ENCODE assay signal across 8 mouse cellular contexts in genomic region chr19:25237492-25238040, GRCm38 (mm10). TPM values are rescaled to one million over a fixed set of nuclear protein-coding genes. Genes with fewer than 3 reads are reported as not detected.
DNase-seq lines count a peak whose midpoint lies in the region; ATAC-seq and TF ChIP-seq lines count a peak whose summit lies in the region.

No protein-coding gene starts in this region.

- H3K9me3 ChIP-seq in embryonic facial prominence, embryonic 10.5 days, result no peaks in the 10 kb centered on the region
- H3K9me3 ChIP-seq in heart, embryonic 11.5 days (replicated peaks; ENCODE audit: control insufficient read depth, low read length), result no peaks in the 10 kb centered on the region
- H3K9me3 ChIP-seq in kidney, embryonic 14.5 days (ENCODE audit: control insufficient read depth, low read length), result no peaks in the 10 kb centered on the region
- no peaks in the 10 kb centered on the region for H3K9me3 ChIP-seq in neural tube, embryonic 12.5 days

- H3K27me3 ChIP-seq in cerebellum, adult 2 months (ENCODE audit: control insufficient read depth, insufficient read depth, low read length), result no peaks in the 10 kb centered on the region; the same call in 1 of the 2 replicates
- H3K27me3 ChIP-seq in embryonic facial prominence, embryonic 10.5 days (replicated peaks; ENCODE audit: low read depth, poor library complexity, severe bottlenecking), result peaks cover 50% of the 10 kb centered on the region
- peaks cover 3% of the 10 kb centered on the region; the same call in 1 of the 2 replicates for H3K27me3 ChIP-seq in heart, embryonic 11.5 days (ENCODE audit: control insufficient read depth, insufficient read depth, low read length)
- peaks cover 12% of the 10 kb centered on the region for H3K27me3 ChIP-seq in kidney, embryonic 14.5 days (ENCODE audit: control insufficient read depth, insufficient read depth, low read length)
- peaks cover 5% of the 10 kb centered on the region; the same call in 1 of the 2 replicates for H3K27me3 ChIP-seq in liver, adult 2 months (ENCODE audit: control insufficient read depth, insufficient read depth, low read length)
- H3K27me3 ChIP-seq in neural tube, embryonic 12.5 days (replicated peaks), result peaks cover 6% of the 10 kb centered on the region; the same call in 1 of the 2 replicates

- DNase-seq in cerebellum, adult 2 months, result peak; percentile 9 to 14
- no peak for DNase-seq in cerebellum, adult 11 months
- DNase-seq in embryonic facial prominence, embryonic 10.5 days (ENCODE audit: low spot score), result peak; percentile 71
- DNase-seq in liver, adult 2 months (ENCODE audit: extremely low read depth, low read depth, low spot score), result peak; percentile 16
- peak; percentile 33 for DNase-seq in urinary bladder, postnatal 14 days (ENCODE audit: low spot score)

- no peak for TF ChIP-seq POLR2A in cerebellum, adult 2 months (IDR thresholded peaks at IDR 0.05; ENCODE audit: borderline replicate concordance, insufficient read depth, low read length)
- no peak for TF ChIP-seq POLR2A in liver, adult 2 months (IDR thresholded peaks at IDR 0.05; ENCODE audit: extremely low read depth, insufficient read depth, low read length)

- under 1% methylated on average over 35 of the region's 35 CpGs for WGBS in cerebellum, adult 2 months
- WGBS in embryonic facial prominence, embryonic 10.5 days, result under 1% methylated on average over 35 of the region's 35 CpGs
- WGBS in heart, embryonic 11.5 days (ENCODE audit: insufficient replicate concordance), result under 1% methylated on average over 35 of the region's 35 CpGs
- WGBS in kidney, embryonic 14.5 days, result under 1% methylated on average over 35 of the region's 35 CpGs
- 1% methylated on average over 35 of the region's 35 CpGs for WGBS in liver, adult 2 months
- under 1% methylated on average over 35 of the region's 35 CpGs for WGBS in neural tube, embryonic 12.5 days

- no peak for TF ChIP-seq CTCF in cerebellum, adult 2 months (IDR thresholded peaks at IDR 0.05; ENCODE audit: borderline replicate concordance, insufficient read depth, low read depth, low read length)
- peak; percentile 31; the same call in 1 of the 2 replicates for TF ChIP-seq CTCF in liver, adult 2 months (IDR thresholded peaks at IDR 0.05; ENCODE audit: low read depth, low read length)

- H3K36me3 ChIP-seq in embryonic facial prominence, embryonic 10.5 days (replicated peaks), result no peaks in the 10 kb centered on the region
- H3K36me3 ChIP-seq in heart, embryonic 11.5 days (ENCODE audit: control insufficient read depth, insufficient read depth, low read length), result no peaks in the 10 kb centered on the region
- no peaks in the 10 kb centered on the region for H3K36me3 ChIP-seq in kidney, embryonic 14.5 days (ENCODE audit: control insufficient read depth, insufficient read depth, low read length)
- no peaks in the 10 kb centered on the region for H3K36me3 ChIP-seq in liver, adult 2 months (ENCODE audit: control insufficient read depth, insufficient read depth, low read length)
- no peaks in the 10 kb centered on the region for H3K36me3 ChIP-seq in neural tube, embryonic 12.5 days

- H3K27ac ChIP-seq in cerebellum, adult 2 months (ENCODE audit: insufficient read depth, low read length), result no peak overlapping the region
- H3K27ac ChIP-seq in embryonic facial prominence, embryonic 10.5 days (replicated peaks), result peak overlapping the region; percentile 88
- H3K27ac ChIP-seq in heart, embryonic 11.5 days (ENCODE audit: low read depth, low read length), result peak overlapping the region; percentile 66; the same call in 1 of the 2 replicates
- peak overlapping the region; percentile 80 for H3K27ac ChIP-seq in kidney, embryonic 14.5 days (ENCODE audit: low read depth, low read length)
- no peak overlapping the region for H3K27ac ChIP-seq in liver, adult 2 months (replicated peaks; ENCODE audit: insufficient read depth, low read depth, low read length)
- H3K27ac ChIP-seq in neural tube, embryonic 12.5 days, result no peak overlapping the region

- ATAC-seq in heart, embryonic 11.5 days (replicated peaks; ENCODE audit: insufficient number of reproducible peaks, low FRiP score, low TSS enrichment), result peak; percentile 25; the same call in 1 of the 2 replicates
- peak; percentile 61 for ATAC-seq in kidney, embryonic 14.5 days (ENCODE audit: low FRiP score, low TSS enrichment)
- peak; percentile 10; the same call in 1 of the 2 replicates for ATAC-seq in neural tube, embryonic 12.5 days (ENCODE audit: low FRiP score, low read depth)

- no peaks in the 10 kb centered on the region for H3K79me2 ChIP-seq in liver, adult 2 months (ENCODE audit: control insufficient read depth, insufficient read depth, low read length)

- peak overlapping the region; percentile 78 for H3K4me2 ChIP-seq in heart, embryonic 11.5 days
- H3K4me2 ChIP-seq in kidney, embryonic 14.5 days (replicated peaks; ENCODE audit: low read depth, low read length), result peak overlapping the region; percentile 91
- H3K4me2 ChIP-seq in neural tube, embryonic 12.5 days (replicated peaks), result peak overlapping the region; percentile 94

- H3K4me1 ChIP-seq in cerebellum, adult 2 months (ENCODE audit: control insufficient read depth, insufficient read depth, low read length), result no peaks in the 10 kb centered on the region
- peaks cover 21% of the 10 kb centered on the region for H3K4me1 ChIP-seq in embryonic facial prominence, embryonic 10.5 days
- H3K4me1 ChIP-seq in heart, embryonic 11.5 days (ENCODE audit: control insufficient read depth, insufficient read depth, low read length), result peaks cover 12% of the 10 kb centered on the region; the same call in 1 of the 2 replicates
- no peaks in the 10 kb centered on the region for H3K4me1 ChIP-seq in kidney, embryonic 14.5 days (ENCODE audit: control insufficient read depth, insufficient read depth, low read length)
- peaks cover 2% of the 10 kb centered on the region; the same call in 1 of the 2 replicates for H3K4me1 ChIP-seq in liver, adult 2 months (ENCODE audit: control insufficient read depth, insufficient read depth, low read length)
- H3K4me1 ChIP-seq in neural tube, embryonic 12.5 days, result no peaks in the 10 kb centered on the region

- peak overlapping the region; percentile 41 for H3K4me3 ChIP-seq in cerebellum, adult 2 months (replicated peaks; ENCODE audit: insufficient read depth, low read depth, low read length)
- H3K4me3 ChIP-seq in embryonic facial prominence, embryonic 10.5 days, result peak overlapping the region; percentile 81
- H3K4me3 ChIP-seq in heart, embryonic 11.5 days (ENCODE audit: low read depth, low read length), result peak overlapping the region; percentile 68
- peak overlapping the region; percentile 75 for H3K4me3 ChIP-seq in kidney, embryonic 14.5 days (ENCODE audit: low read length)
- peak overlapping the region; percentile 88 for H3K4me3 ChIP-seq in liver, adult 2 months (ENCODE audit: insufficient read depth, low read depth, low read length)
- peak overlapping the region; percentile 53 for H3K4me3 ChIP-seq in neural tube, embryonic 12.5 days

- peak overlapping the region; percentile 66 for H3K9ac ChIP-seq in heart, embryonic 11.5 days (ENCODE audit: low read depth, low read length)
- H3K9ac ChIP-seq in kidney, embryonic 14.5 days (ENCODE audit: low read depth, low read length), result peak overlapping the region; percentile 66
- H3K9ac ChIP-seq in liver, adult 2 months (ENCODE audit: low read depth, low read length), result peak overlapping the region; percentile 70; the same call in 1 of the 2 replicates
- peak overlapping the region; percentile 48 for H3K9ac ChIP-seq in neural tube, embryonic 12.5 days

RNA-seq across cellular contexts. Expression of gene Kank1, which starts 0.8 kb away (rescaled TPM):
- polyA plus RNA-seq in cerebellum, adult 2 months (2012; rRNA removed), result 11.5 and 12.0 TPM in 2 replicates
- polyA plus RNA-seq in embryonic facial prominence, embryonic 10.5 days (2016; fragmentation: Nextera tagmentation; extraction: Ambion mirVana), result 20.5 and 23.5 TPM in 2 replicates
- polyA plus RNA-seq in heart, embryonic 11.5 days (2014; fragmentation: Nextera tagmentation; extraction: Ambion mirVana), result 56.6 and 56.8 TPM in 2 replicates
- polyA plus RNA-seq in kidney, embryonic 14.5 days (2014; fragmentation: Nextera tagmentation; extraction: Ambion mirVana), result 14.5 and 23.0 TPM in 2 replicates
- 33.6 and 37.7 TPM in 2 replicates for total RNA-seq in liver, adult 2 months (2014; rRNA removed)
- polyA plus RNA-seq in liver, adult 2 months (2012; rRNA removed), result 31.7 and 32.5 TPM in 2 replicates
- polyA plus RNA-seq in neural tube, embryonic 12.5 days (2016; fragmentation: Nextera tagmentation; extraction: Ambion mirVana), result 12.7 and 13.5 TPM in 2 replicates

Comparison
In these comparisons a context has a peak if more than half of its experiments do, and no peak if none do; other contexts are left out.
1. H3K27ac ChIP-seq: peak in embryonic facial prominence, embryonic 10.5 days (single experiment), heart, embryonic 11.5 days (single experiment) and kidney, embryonic 14.5 days (single experiment); none in cerebellum, adult 2 months (single experiment), liver, adult 2 months (single experiment) and neural tube, embryonic 12.5 days (single experiment).
2. ATAC-seq: peak in every context shown above with its lines; median percentile 61 in kidney, embryonic 14.5 days; 25 in heart, embryonic 11.5 days; 10 in neural tube, embryonic 12.5 days.
3. Peak in every context shown above with its lines, with median percentiles within 50 percentile points of each other: H3K4me3 ChIP-seq, H3K4me2 ChIP-seq and H3K9ac ChIP-seq.